Mouse (Mus musculus) frontal cortex, adult 2 months (tissue): ENCODE measurements around the gene Ints3. TPM values are rescaled to one million over a fixed set of nuclear protein-coding genes. Genes with fewer than 3 reads are reported as not detected.

Experiments used
- DNase-seq, 2 experiments: peaks; one replicate each; pipeline ENCODE4 v3.0.0; 2022; ENCODE audit warnings: low spot score in 1 of 2; ENCODE audit errors: extremely low spot score in 1 of 2
- polyA plus RNA-seq: library from polyadenylated mRNA; depleted of rRNA; stranded (reverse); fragments of >200 nt; gene quantifications from 2 replicates; pipeline ENCODE4 v1.2.3, GENCODE M21; 2012

Gene Ints3
- polyA plus RNA-seq, 1 experiment = 49.0 TPM

DNA sequence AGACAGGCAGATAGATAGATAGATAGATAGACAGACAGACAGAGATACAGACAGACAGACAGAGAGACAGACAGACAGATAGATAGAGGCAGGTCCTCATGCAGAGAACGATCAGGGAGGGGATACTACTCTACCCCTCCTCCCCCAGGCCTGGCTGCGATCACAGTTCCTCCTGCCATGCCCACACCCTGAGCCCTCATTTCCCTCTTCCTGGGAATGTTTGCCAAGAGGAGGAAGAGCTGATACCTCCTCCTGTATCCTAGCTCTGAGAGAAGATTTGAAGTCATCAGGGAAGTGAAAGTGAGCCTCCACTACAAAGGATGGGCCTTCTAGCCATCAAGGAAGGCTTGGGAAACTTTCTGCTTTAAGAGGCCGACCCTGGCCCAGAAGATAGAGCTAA is 37.8 kb downstream of the Ints3 start:
- no peak for DNase-seq

DNA sequence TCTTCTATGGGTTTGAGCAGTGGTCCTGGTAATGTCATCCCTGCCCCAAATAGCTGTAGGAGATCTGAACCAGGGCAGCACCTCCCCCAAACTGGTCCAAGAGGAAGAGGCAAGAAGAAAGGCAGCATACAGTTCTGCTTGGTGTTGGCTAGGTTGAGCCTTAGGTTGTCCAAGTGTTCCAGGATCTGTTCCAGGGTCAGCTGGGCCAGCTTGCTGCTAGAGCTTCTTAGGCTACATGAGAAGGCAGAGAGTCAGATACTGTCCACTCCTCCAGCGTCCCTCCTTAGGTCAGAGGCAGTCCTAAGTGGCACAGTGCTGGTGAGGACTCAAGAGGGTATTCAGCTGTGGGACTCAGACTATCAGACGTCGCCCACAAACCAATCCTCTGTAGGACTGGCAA is 40.8 kb downstream of the Ints3 start:
- no peak for DNase-seq

DNA sequence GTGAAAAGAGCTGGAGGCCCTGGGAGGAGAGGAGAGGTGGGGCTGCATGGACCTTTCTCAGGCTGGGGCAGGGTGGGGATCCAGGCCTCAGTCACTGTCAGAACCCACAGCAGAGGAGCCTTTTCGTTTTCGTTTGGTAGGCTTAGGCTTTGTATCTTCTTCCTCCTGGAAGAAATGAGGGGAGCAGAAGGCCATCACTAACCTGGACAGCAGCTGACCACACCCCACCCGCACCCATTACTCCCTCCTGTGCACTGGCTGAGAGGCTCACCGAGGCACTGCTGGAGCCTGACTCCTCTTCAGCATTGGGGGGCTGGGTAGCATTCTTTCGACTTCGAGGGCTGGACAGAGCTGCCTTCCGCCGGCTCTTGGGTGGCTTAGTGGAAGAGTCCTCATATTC is 41.5 kb downstream of the Ints3 start:
- no peak for DNase-seq

DNA sequence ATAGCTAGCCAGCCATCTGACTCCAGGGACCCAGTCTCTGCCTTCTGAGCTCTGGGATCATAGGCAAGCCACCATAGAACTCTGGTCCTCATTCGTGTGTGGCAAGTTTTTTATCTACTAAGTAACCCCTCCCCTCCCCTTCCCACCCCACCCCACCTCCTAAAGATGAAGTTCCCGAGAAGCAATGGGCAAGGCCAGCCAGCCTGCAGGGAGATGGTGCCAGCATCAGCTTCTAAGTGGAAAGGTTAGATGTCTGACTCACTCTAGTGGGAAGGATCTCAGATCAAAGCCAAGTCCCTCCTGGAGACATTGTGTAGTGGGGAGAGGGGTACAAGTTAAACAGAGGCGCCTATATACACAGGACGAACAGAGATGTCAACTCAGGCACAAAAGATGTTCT is 42.4 kb downstream of the Ints3 start:
- no peak for DNase-seq

DNA sequence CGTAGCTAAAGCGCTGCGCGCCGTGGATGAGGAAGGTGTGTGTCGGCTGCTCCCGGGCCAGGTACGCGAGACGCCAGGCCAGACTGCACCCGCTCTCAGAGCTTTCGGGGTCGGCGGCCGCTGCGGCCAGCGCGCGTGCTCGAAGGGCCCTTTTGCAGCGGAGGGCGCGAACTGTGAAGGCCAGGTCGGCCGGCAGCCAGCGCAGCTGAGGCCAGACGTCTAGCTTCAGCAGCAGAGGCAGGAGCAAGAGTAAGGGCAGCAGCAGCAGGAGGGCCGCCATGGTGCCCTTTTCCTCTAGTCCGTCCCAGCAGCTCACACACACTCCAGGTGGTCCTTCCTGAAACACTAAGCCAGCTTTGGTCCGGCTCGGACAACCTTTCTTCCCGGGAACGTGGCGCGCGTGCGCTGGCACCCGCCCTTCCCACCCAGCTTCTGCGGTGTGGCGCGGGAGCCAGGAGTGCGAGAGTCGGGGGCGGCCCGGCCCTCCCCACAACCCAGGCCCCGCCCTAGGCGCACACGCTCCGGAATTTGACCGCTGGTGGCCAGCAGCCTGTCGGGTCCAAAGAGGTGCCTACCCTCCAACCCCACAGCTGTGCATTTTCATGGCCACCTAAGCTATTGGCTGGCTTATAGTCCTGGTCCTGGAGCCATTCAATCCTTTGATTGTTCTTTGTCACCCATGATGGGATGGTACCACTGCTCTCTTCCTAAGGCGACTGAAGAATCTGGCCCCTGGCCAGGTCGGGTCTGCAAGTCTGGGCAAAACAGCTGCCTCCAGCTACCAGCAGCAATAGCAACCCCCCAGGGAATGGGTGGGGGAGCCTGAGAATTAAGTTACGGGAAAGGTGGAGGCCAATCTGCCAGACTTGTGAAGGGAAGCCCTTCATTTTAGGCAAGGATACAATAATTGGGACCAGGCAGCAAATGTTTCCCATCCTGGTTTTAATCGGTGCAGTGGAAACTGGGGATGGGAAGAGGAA is 43.6 kb downstream of the Ints3 start, which contains the start of gene Slc27a3:
Slc27a3 (minus strand) TSS at position 428 of the 980 bp plus-strand sequence.
- DNase-seq = peak in 1 of 2 experiments; percentile 34

DNA sequence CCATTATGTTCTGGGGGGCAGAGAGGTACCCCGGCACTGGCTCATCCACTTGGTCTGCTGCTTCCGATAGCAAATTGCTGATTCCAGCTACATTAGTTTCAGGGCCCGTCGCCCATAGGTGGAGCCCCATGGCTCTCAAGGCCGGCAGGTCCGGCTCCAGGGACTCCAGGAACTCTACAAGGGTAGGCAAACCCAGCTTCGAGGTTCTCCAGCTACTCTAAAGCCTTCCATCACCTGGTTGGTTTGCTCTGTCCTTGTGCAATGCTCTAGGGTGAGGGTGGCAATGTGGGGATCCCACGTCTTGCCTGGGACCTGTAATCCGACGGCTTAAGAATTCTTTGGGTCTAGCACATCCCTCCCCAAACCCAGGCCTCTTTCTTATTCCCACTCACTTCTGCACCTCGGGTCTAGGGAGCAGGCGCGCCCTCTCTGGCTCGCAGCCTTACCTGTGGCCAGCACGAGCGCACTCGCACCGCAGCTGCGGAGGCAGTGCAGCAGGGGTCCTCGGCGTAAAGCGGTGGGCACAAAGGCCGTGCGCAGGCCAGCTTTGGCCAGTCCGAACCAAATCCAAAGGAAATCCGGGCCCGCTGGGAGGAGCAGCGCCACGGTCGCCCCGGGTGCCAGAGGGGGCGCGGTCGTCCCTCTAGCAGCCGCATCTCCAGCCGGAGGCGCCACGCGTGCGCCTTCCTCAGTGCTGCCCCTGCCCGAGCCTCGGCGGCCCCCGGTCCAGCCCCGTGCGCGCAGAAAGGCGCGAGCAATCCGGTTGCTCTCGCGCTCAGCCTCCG is 44.5 kb downstream of the Ints3 start:
- peak in 1 of 2 experiments; percentile 25 for DNase-seq

DNA sequence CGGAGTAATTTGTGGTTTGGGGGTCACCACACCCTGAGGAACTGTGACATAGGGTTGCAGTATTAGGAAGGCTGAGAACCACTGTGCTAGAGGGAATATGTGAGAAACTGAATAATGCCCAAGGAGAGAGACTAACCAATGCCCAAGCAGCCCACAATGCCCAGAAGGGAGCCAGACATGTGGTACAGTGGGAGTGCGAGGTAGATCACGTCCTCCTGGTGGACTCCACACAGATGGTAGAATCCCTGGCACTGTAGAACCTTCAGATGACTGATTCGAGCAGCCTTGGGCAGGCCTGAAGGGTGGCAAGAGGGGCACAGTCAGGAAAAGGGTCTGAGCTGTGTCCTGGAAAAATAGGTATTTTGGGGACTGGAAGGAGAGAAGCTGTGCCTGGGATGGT is 45.2 kb downstream of the Ints3 start:
- no peak for DNase-seq

DNA sequence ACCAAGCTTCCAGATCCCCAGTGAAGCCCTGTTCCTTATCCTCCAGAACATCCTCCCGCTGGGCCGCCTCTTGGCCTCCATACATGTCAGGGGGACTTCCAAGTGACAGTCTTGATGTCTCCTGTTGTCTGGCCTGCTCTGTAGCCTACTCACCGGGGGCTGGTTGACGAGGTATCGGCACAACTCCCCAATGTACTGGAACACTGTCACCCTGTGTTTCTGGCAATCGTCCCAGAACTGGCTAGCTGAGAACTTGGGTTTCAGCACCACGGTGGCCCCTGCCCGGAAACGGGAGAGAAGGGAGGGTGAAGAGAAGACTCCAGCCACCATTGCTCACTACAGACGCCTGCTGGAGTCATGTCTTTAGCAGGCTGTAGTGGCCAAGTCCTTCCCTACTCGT is 45.9 kb downstream of the Ints3 start:
- DNase-seq = peak in 1 of 2 experiments; percentile 32

DNA sequence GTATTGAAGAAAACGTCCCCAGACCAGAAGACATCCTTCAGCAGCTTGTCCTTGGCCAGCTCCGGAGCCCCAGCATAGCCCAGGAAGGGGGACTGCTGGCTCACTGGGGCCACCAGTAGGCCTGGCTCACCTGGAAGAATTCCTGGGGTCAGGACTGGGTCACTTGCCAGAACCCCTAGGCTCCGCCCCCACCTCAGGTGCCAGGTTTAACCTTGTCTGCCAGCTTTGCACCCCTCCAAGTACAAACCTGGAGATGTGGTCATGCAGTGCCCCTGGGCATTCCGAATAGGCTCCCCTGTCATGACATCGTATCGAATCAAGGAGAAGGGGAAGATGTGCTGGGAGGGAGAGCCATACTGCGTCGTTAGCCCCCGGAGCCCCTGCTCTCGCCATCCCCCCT is 46.6 kb downstream of the Ints3 start:
- DNase-seq = no peak

DNA sequence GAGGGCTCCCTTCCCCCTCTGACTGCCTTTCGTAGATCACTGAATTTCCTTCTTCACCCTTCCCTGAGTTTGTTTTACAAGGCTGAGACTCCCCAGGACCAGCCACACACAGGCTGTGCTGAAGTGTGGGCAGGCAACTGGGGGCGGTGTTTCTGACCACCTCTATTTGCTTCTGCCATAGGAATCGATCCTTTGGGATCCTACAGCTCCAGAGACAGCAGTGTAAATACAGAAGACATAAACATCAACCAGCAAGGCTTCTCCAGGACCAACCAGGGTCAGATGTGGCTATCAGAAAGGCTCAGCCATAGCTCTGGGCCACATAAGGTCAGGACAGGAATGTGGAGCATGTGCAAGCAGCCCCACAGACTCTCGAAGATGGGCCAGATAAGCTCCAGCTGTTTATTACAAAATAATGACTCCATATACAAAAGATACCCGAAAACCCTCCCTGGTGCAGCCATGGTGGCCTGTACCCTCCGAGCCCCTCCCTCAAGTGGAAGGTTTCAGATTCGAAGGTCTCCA is 48.5 kb downstream of the Ints3 start:
- no peak for DNase-seq

DNA sequence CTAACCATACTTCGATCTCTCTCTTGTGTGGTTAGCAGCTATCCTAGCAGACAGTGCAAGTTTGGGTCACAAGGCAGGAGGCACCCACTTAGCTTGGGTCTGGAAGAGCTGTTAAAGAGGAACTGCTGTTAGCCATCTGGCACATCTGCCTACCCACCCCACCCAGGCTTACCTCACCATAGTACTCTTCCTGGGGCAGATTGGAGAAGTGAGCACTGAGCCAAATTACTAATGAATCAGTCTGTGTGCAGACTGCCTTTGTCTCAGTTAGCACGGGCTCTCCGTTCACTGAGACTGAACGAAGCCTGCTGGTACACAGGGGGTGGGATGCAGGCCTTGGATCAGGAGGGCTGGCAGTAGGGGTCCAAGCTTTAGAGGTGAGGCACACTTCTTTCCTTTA is 49.7 kb downstream of the Ints3 start:
- DNase-seq = no peak

DNA sequence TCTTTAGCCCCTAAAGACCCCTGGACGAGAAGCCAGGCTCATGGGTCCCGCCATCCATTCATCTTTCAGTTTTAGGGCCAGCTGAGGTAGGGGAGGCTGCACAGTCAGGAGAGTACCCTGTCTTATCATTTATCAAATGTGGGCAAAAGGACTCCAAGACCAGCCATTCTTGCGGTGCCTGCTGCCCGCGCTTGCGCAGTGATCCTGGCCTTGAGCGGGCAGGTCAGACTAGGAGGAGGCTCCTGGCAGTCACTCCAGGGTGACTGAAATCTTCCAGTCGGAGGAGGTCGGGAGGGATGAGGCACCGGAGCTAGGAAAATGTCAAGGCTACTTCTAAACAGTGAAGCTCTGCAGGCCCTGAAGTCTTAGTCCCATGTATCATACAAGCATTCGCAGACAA is 51.7 kb downstream of the Ints3 start:
- DNase-seq = no peak

DNA sequence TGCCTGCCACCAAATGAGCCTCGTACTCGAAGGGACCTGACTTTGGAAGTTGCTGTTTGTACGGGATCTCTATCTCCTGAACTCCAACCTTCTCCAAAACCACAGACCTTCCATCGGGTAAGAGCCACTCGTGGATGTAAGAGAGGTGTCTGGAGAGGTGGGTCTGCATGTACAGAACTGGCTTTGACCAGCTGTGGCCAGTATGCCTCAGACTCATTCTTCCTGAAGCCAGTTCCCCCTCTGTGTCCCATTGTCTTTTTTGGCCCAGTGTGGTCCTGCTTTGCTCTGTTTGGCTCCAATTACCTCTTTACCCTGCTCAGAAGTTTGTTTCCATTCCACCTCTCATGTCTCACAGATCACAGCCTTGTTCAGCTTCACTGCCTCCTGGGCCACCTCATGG is 54.9 kb downstream of the Ints3 start:
- no peak for DNase-seq

DNA sequence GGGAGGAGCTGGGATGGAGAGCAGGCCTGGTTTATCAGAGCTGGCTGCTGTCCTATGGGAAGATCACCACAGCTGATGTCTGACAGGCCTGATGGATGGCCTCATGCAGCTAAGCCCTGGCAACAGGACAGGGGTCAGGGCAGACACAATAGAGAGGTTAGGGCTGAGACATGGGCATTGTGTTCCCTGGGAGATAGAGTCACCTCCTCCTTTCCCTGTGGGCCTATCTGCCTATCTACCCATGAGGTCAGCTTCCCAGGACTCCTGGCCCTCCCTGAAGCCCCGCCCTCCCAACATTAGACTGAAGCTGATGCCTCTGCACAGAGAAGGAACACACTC is 57.2 kb downstream of the Ints3 start:
- DNase-seq = no peak

DNA sequence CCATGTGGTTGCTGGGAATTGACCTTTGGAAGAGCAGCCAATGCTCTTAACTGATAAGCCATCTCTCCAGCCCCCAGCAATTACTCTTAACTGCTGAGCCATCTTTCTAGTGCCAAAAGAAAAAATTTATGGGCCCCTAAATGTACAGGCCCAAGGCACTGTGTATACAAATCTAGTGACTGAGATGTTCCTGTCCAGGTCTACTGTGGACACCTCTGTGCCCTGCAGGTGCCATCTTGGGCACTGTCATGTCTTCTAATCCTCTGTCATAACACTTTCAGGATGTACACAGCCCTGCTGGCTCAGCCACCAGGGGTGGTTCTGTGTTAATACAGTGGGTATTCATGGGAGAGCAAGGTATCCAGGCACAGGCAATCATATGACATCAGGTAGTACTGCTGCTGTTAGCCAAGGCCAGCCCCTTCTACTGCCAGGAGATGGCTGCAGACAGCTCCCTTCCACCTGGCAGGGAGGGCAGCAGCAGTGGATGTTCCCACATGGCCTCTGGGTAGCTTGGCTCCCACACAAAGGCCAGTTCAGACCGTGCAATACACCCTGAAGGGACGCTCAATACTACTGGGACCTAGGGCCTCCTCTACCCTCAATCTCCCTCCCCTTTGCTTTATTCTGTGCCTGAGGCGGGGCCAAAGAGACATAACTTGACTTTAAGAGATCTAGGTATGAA is 57.7 kb downstream of the Ints3 start:
- DNase-seq = no peak

DNA sequence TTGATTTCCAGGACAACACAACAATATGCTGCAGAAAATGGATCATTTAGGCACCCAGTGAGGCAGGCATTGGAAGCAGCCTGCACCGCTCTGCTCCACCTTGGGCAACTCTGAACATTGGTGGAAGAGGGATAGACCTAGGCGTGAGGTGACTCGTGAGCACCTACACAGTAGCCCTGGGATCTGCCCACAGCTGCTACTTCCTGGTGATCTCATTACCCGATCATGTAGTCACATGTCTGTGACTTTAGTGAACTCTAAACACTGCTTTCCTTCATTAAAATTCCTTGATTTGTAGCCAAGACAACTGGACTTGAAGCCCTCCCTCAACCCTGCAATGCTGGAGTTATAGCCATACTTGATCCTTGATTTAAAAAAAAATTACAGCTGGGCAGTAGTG is 59.1 kb downstream of the Ints3 start:
- no peak for DNase-seq

DNA sequence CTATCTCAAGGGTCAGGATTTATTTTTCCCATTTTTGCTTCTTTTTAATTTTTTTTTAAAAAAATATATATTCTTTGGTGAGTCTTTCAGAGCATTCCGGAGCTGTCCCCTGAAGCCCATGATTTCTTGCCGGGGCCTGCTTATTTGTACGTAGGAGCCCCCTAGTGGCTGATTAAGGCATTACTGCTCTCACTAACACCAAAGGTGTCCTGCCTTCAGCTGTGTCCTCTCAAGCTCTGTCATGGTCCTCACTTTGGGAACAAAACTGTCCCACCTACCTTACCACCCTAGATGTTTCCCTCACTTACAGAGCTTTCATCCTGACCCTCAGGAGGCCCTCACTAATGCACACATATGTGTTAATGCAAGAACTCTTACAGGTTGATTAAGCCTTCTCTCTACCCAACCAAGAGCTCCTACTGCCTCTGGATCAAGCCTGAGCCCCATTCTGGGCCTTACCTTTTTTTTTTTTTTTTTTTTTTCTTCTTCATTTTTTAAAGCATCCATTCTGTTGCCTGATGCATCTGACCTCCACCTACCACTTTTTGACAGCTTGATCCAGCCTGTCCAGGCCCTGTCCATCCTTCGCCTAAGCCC is 59.9 kb downstream of the Ints3 start:
- DNase-seq = peak; percentile 72 to 94

DNA sequence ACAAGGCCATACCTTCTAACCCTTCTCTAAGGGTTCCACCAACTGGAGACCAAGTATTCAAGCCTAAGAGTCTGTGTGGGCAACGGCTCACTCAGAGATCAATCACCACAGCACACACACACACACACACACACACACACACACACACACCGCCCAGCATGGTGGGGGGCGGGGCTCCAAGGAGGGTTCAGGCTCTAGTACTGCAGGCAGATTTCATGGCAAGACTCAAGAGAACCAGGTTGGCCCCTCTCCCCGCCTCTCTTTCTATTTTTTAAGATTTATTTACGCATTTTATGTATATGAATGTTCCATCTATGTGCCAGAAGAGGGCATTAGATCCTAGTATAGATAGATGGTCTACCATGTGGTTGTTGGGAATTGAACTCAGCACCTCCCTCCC is 60.6 kb downstream of the Ints3 start:
- DNase-seq = no peak

DNA sequence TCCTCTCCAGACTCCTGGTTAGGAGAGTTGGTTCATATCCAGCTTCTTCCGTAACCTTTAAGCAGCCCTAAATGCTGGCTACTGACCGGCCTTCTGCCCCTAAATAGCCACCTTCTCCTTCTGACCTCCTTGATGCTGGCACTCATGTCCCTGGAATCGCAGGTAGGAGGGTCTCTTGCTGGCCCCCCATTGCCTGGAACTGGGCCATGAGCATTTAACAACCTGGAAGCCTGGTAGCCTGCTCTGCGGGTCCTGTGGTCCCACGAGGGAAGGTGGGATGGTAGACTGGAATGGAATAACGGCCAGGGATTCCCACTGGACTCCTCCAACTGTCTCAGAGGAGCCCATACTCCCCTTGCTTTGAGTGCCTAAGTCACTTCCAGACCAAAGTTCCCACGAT is 61.6 kb downstream of the Ints3 start:
- DNase-seq = no peak

DNA sequence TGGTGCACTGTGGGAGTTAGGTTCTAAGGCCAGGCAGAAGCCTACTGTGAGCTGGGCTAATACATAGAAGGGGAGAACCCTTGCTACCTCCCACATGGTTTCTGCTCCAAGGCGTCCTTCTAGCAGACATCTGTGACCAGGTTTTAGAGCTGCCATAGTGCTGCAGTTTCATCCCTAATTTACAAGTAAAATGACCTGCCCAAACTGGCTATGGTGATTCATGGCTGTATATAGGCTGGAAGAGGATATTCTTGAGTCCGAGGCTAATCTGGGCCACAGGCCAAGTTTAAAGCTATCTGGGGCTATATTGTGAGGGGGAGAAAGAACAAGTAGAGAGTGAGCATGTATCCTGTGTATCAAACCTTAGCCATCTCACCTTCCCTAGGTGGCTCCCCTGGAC is 64.4 kb downstream of the Ints3 start:
- peak; percentile 36 to 72 for DNase-seq
